Mouse (Mus musculus) ES-Bruce4 (cell line): ENCODE results near the gene Srrm3.

Experiments
- CTCF ChIP-seq: IDR thresholded peaks from one replicate; pipeline ENCODE4 v1.8.1; 2011; ENCODE audit warnings: low read depth, low read length
- EP300 ChIP-seq: IDR thresholded peaks from 2 replicates; pipeline ENCODE4 v1.6.1; 2011; ENCODE audit warnings: low read depth, low read length; ENCODE audit not compliant: insufficient read depth
- POLR2A ChIP-seq: IDR thresholded peaks from one replicate; pipeline ENCODE4 v1.8.1; 2011; ENCODE audit warnings: low read length; ENCODE audit not compliant: insufficient read depth

- no peak for TF ChIP-seq POLR2A
- no peak for TF ChIP-seq EP300
- peak; percentile 33 for TF ChIP-seq CTCF
These were observed 70.5 kb downstream of the Srrm3 start for GRCm38 (mm10) chr5:135877180-135877579.
